Mouse (Mus musculus): Measurements from ENCODE around the gene Kcnh7. TPM values are rescaled to one million over a fixed set of nuclear protein-coding genes. Genes with fewer than 3 reads are reported as not detected.

Kcnh7 gene
- not detected for polyA plus RNA-seq (2014; fragmentation: Illumina TruSeq; extraction: RNeasy Lipid Tissue Mini Kit (QIAGEN cat#74804); ENCODE audit: insufficient read depth, low read depth, low replicate concordance)

GRCm38 (mm10) chr2:63183563-63184545 is at the start of gene Kcnh7:
Kcnh7 (minus strand) TSS chr2:63184287.

GRCm38 (mm10) chr2:62664135-62664670 is 519.9 kb downstream of the Kcnh7 start, which contains the start of gene Gca:
Gca (plus strand) TSS chr2:62664285.

GRCm38 (mm10) chr2:62646014-62646645 is 538.0 kb downstream of the Kcnh7 start, which contains the start of gene Ifih1:
Ifih1 (minus strand) TSS chr2:62646255.

